Comparison of ENCODE assay signal across 25 mouse cellular contexts in the genomic region with DNA sequence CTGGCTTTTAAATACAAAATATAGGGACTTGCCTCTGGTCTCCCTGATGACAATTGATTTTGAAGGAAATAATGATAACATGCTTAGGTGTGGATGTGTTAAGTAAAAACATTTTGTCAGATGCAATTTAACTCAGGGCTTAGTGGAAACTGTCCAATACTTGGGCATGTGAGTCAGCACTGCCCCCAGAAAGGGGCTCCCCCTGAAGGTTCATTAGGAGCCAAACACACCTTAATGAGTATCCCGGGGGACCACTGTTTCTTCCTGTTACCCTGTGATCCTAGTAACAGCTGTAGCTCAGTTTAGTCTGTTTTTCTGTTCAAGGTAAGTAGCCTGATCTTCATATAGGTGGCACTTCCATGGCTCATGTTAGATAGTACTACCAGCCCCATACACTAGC.
"Had no signal": no experiment of that assay in that cellular context is flagged by ENCODE, and none has a peak within 500 bp of the region (broad histone marks: within the 10 kb centered on the region; RNA-seq: fewer than 3 reads in every experiment).

No protein-coding gene starts in this region.

- H3K27ac ChIP-seq: heart, embryonic 10.5 days; hindbrain, embryonic 10.5 days; hindbrain, embryonic 13.5 days; hindbrain, embryonic 15.5 days; hindbrain, postnatal 0 days; intestine, embryonic 15.5 days; layer of hippocampus, adult 2 months; left cerebral cortex, adult 2 months; limb, embryonic 10.5 days; limb, embryonic 12.5 days; liver, embryonic 13.5 days had no signal

- H3K9me3 ChIP-seq: heart, embryonic 10.5 days; heart, embryonic 12.5 days; hindbrain, embryonic 13.5 days; hindbrain, embryonic 15.5 days; intestine, embryonic 15.5 days; limb, embryonic 10.5 days; limb, embryonic 12.5 days; liver, embryonic 13.5 days had no signal

- H3K9ac ChIP-seq: heart, embryonic 12.5 days; hindbrain, embryonic 13.5 days; hindbrain, embryonic 15.5 days; intestine, embryonic 15.5 days; limb, embryonic 12.5 days; liver, embryonic 13.5 days had no signal

- DNase-seq: gastrocnemius, postnatal 10 days; gastrocnemius, postnatal 25 days; heart, adult 18-20 months; heart, postnatal 10 days; heart, postnatal 4 days; kidney, adult 18-20 months; kidney, adult 8-10 months; kidney, postnatal 10 days; kidney, postnatal 25 days; kidney, postnatal 4 days; liver; liver, embryonic 13.5 days had no signal

- ATAC-seq: hindbrain, postnatal 0 days; intestine, embryonic 15.5 days; intestine, postnatal 0 days had no signal

- H3K36me3 ChIP-seq: heart, embryonic 10.5 days; heart, embryonic 12.5 days; hindbrain, embryonic 10.5 days; hindbrain, embryonic 13.5 days; hindbrain, embryonic 15.5 days; intestine, embryonic 15.5 days; limb, embryonic 10.5 days; limb, embryonic 12.5 days; liver, embryonic 13.5 days had no signal

- H3K4me3 ChIP-seq: heart, embryonic 10.5 days; heart, embryonic 12.5 days; hindbrain, embryonic 10.5 days; hindbrain, embryonic 13.5 days; hindbrain, embryonic 15.5 days; intestine, embryonic 15.5 days; layer of hippocampus, adult 2 months; left cerebral cortex, adult 2 months; limb, embryonic 10.5 days; limb, embryonic 12.5 days; liver, embryonic 13.5 days had no signal

- H3K4me2 ChIP-seq: heart, embryonic 12.5 days; hindbrain, embryonic 13.5 days; hindbrain, embryonic 15.5 days; intestine, embryonic 15.5 days; limb, embryonic 12.5 days; liver, embryonic 11.5 days; liver, embryonic 13.5 days had no signal

- H3K4me1 ChIP-seq: heart, embryonic 10.5 days; heart, embryonic 12.5 days; hindbrain, embryonic 10.5 days; hindbrain, embryonic 13.5 days; hindbrain, embryonic 15.5 days; intestine, embryonic 15.5 days; liver, embryonic 13.5 days had no signal

- H3K27me3 ChIP-seq: heart, embryonic 12.5 days; hindbrain, embryonic 13.5 days; hindbrain, embryonic 15.5 days; intestine, embryonic 15.5 days; limb, embryonic 12.5 days; liver, embryonic 13.5 days had no signal
